Mouse (Mus musculus) frontal cortex, postnatal 25 days (tissue): ENCODE data around the gene Pde4c.

Experiments
- DNase-seq, 2 experiments: peaks; one replicate each; pipeline ENCODE4 v3.0.0; 2022; ENCODE audit warnings: low spot score in 2 of 2

Gene Pde4c

GRCm38 (mm10) chr8:70752000-70752764 lies 28.7 kb downstream of the Pde4c start:
- DNase-seq, result peak; percentile 66 to 75

GRCm38 (mm10) chr8:70753151-70753550 lies 29.6 kb downstream of the Pde4c start:
- peak; percentile 68 to 82 for DNase-seq

GRCm38 (mm10) chr8:70754043-70754870 lies 30.7 kb downstream of the Pde4c start, which contains the start of gene Rab3a:
TSS of gene Rab3a (plus strand) at chr8:70754679.
- peak; percentile 91 to 94 for DNase-seq

GRCm38 (mm10) chr8:70754871-70755660 lies 31.5 kb downstream of the Pde4c start:
- peak; percentile 63 to 71 for DNase-seq

- peak in 1 of 2 experiments; percentile 7 for DNase-seq
Measured at GRCm38 (mm10) chr8:70755661-70756475, 32.3 kb downstream of the Pde4c start.

- peak in 1 of 2 experiments; percentile 7 for DNase-seq
Measured at GRCm38 (mm10) chr8:70756476-70757040, 33.0 kb downstream of the Pde4c start.

- DNase-seq, result peak in 1 of 2 experiments; percentile 28
Measured at GRCm38 (mm10) chr8:70757523-70758307, 34.2 kb downstream of the Pde4c start.

- peak in 1 of 2 experiments; percentile 7 for DNase-seq
Measured at GRCm38 (mm10) chr8:70758308-70758615, 34.7 kb downstream of the Pde4c start.

- no peak for DNase-seq
Measured at GRCm38 (mm10) chr8:70758616-70759561, 35.4 kb downstream of the Pde4c start.

- no peak for DNase-seq
Measured at GRCm38 (mm10) chr8:70760350-70760749, 36.8 kb downstream of the Pde4c start.

GRCm38 (mm10) chr8:70760775-70761406 lies 37.4 kb downstream of the Pde4c start, which contains the start of gene Mpv17l2:
TSS of gene Mpv17l2 (minus strand) at chr8:70760946.
- peak; percentile 82 to 90 for DNase-seq

GRCm38 (mm10) chr8:70762118-70762517 lies 38.6 kb downstream of the Pde4c start:
- no peak for DNase-seq

GRCm38 (mm10) chr8:70763354-70763753 lies 39.8 kb downstream of the Pde4c start:
- DNase-seq, result peak in 1 of 2 experiments; percentile 60

GRCm38 (mm10) chr8:70764026-70764425 lies 40.5 kb downstream of the Pde4c start:
- no peak for DNase-seq

GRCm38 (mm10) chr8:70764676-70765075 lies 41.2 kb downstream of the Pde4c start:
- no peak for DNase-seq

GRCm38 (mm10) chr8:70765329-70765728 lies 41.8 kb downstream of the Pde4c start:
- DNase-seq, result no peak

- DNase-seq, result no peak
Measured at GRCm38 (mm10) chr8:70765838-70766570, 42.5 kb downstream of the Pde4c start.
